Mouse (Mus musculus) embryonic fibroblast, embryonic 13.5 days (primary cell): ENCODE results near the gene Crispld2. TPM values are rescaled to one million over a fixed set of nuclear protein-coding genes. Genes with fewer than 3 reads are reported as not detected.

ENCODE experiments used
- H3K27ac ChIP-seq: 2 replicates; pipeline ENCODE4 v1.5.1; 2012; ENCODE audit warnings: low read length, control low read depth, inconsistent platforms; ENCODE audit not compliant: insufficient read depth
- H3K4me1 ChIP-seq: 2 replicates; pipeline ENCODE4 v1.6.1; 2011; ENCODE audit warnings: low read length; ENCODE audit not compliant: control insufficient read depth, insufficient read depth
- H3K4me3 ChIP-seq: 2 replicates; pipeline ENCODE4 v1.5.1; 2011; ENCODE audit warnings: mild to moderate bottlenecking, control low read depth, low read length; ENCODE audit not compliant: insufficient read depth
- CTCF ChIP-seq: IDR thresholded peaks from 2 replicates; pipeline ENCODE4 v1.5.1; 2011; ENCODE audit warnings: mild to moderate bottlenecking, control low read depth, low read length, moderate library complexity, borderline replicate concordance; ENCODE audit not compliant: insufficient read depth
- POLR2A ChIP-seq: IDR thresholded peaks from 2 replicates; pipeline ENCODE4 v1.6.1; 2011; ENCODE audit warnings: low read depth, mild to moderate bottlenecking, control low read depth, low read length, moderate library complexity
- polyA plus RNA-seq: library from polyadenylated mRNA; stranded (reverse); fragments of >200 nt; gene quantifications from 2 replicates; pipeline ENCODE4 v1.2.4, GENCODE M21; 2011; ENCODE audit warnings: low read depth; ENCODE audit not compliant: missing spikeins, insufficient read length

Gene Crispld2
- polyA plus RNA-seq, 1 experiment: 41.4 TPM

DNA sequence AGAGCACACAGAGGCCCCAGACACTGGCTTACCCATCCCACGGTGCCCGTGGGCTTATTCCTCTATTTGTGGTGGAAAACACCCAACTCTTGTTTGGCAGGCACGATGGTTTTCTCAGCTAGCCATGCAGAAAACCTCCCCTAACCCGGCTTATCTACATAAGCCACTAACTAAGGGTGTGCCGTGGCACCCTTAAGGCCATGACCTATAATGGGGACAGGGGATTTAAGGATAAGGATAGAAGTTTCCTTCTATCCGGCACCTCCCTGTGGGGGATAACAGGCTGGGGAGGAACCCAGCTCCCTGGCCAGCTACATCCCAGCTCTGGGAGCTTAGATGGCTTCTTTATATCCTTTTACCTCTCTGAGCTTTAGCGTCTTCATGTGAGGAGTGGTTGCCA is 28.1 kb downstream of the Crispld2 start:
- H3K4me3 ChIP-seq: no peak overlapping the region
- no peak overlapping the region for H3K27ac ChIP-seq
- no peaks in the 10 kb centered on the region for H3K4me1 ChIP-seq
- TF ChIP-seq POLR2A: no peak
- TF ChIP-seq CTCF: no peak

DNA sequence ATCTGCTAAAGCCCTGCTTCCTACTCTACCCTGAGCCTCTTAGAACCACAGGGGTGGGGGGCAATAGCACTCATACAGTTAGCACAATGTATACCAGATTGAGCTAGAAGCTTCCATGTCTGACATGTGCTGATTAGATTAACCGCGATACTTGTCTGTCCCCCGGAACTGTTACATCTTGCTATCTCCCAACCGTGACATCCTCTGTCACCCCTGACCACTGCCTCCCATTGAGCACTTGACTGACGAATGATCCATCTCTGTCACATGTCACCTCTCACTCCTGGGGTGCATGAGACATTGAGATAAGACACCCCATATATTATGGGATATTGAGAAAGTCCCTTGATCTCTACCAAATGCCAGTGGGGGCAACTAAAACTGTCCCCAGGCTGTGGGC is 34.0 kb downstream of the Crispld2 start:
- Histone ChIP-seq H3K27ac (no peak overlapping the region), H3K4me1 (no peaks in the 10 kb centered on the region), H3K4me3 (no peak overlapping the region)
- TF ChIP-seq CTCF (no peak), POLR2A (no peak)

DNA sequence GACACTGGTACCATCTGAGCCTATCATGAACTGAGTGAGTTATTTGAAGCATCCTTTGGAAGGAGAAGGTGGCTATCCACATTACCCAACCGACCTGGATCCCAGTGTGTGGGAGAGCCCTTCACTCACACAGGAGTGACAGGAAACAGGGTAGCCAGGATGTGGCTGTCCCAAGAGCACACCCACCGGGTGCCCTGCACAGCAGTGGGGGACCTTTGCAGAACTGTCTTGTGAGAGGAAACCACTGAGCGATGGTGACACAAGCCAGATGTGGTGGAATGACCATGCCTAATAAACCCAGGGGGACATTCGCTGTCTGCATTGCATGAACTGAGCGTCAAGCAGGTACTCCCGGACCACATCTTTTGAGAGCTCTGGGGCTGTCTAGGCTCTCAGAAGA is 34.8 kb downstream of the Crispld2 start:
- no peak for TF ChIP-seq CTCF
- TF ChIP-seq POLR2A: no peak
- Histone ChIP-seq H3K27ac (no peak overlapping the region), H3K4me3 (no peak overlapping the region), H3K4me1 (no peaks in the 10 kb centered on the region)

DNA sequence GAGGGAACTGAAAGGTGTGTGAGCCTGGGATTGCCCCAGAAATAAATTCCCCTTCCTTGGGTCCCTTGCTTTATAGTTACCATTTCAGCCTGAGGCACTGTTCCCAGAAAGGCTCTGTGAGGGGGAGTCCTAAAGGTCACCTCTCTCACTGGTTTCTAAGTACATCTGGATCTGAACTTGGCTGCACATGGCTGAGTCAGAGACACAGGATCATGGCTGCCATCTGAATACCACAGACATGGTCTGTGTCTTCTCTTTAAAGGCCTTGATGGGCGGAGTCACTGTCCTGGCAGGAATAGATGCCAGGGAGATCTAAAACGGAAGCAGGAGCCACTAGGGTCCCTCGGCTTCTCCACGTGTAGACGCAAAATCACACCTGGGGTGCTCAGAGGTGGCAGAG is 38.2 kb downstream of the Crispld2 start:
- Histone ChIP-seq H3K4me1 (0 out of 2 replicates have a peak, but pooled peaks cover 2% of the 10 kb centered on the region), H3K27ac (no peak overlapping the region), H3K4me3 (no peak overlapping the region)
- TF ChIP-seq CTCF: no peak
- no peak for TF ChIP-seq POLR2A

DNA sequence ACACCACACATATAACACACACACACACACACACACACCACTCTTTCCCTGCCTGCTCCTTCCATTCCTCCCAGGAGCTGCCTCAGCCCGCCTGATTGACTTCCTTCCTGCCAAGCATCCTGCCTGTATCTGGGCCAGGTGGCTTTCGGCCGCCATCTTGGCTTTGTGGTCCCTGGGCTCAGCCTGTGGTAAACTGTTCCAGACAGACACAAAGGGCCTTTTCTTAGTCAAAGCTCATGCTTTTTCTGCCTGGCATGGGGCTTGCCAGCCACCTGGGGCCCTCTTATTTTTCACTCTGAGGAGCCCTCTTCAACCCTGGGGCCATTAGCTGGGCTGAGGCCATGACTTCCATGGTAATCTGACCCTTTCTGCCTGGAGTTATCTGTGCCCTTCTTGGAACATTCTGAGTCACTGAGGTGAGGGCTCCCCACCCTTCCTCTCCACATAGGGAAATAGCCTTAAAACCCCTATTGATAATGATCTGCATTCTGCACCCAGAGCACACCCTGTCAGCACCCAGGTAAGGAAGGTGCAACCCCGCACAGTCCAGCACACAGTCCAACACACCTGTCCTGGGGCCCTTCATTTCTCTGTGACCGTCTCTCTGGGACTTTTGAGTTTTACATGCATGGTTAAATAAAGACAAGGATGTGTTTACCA is 40.4 kb downstream of the Crispld2 start:
- H3K27ac ChIP-seq: no peak overlapping the region
- TF ChIP-seq POLR2A: no peak
- TF ChIP-seq CTCF: no peak
- H3K4me1 ChIP-seq: 0 out of 2 replicates have a peak, but pooled peaks cover 2% of the 10 kb centered on the region
- H3K4me3 ChIP-seq: no peak overlapping the region

DNA sequence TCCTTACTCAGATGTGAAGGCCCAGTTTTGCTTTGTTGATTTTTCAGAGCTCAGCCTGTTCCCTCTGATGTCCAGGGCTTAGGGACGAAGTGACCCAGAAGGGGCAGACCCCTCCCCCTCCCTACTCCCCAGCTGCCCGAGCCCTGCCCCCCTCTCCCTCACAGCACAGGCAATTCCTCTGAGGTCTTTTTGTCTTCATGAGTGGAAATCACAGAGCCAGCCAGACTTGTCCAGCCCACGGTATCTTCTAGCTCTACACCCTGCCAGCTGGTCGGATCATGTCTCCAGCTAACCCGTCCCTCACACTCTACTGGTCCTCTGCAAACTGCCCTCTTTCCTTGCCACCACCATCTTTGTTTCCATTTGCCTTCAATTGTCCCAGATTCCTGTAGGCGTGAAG is 42.2 kb downstream of the Crispld2 start:
- no peak for TF ChIP-seq CTCF
- TF ChIP-seq POLR2A: no peak
- H3K4me1 ChIP-seq: peaks cover 2% of the 10 kb centered on the region; the same call in 1 of the 2 replicates
- no peak overlapping the region for H3K27ac ChIP-seq
- no peak overlapping the region for H3K4me3 ChIP-seq

DNA sequence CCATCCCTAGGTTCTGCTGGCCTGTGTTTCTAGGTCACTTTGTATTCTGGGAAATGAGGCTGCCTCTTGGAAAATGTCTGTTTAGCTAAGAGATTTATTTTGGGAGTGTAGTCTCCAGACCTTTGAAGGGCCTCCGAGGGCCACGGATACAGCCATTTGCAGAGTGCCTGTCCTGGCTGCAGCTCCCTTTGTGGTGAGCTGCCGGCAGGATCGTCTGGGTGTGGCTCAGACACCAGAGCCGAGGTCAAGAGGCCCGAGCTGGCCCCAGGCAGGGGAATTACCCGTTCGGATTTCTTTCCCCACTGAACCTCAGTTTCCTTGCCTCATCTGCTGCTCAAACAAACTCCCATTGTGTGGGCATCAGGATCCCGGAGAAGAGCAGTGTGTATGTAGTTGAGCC is 43.9 kb downstream of the Crispld2 start:
- TF ChIP-seq CTCF (no peak), POLR2A (no peak)
- peaks cover 2% of the 10 kb centered on the region; the same call in 1 of the 2 replicates for H3K4me1 ChIP-seq
- H3K4me3 ChIP-seq: no peak overlapping the region
- H3K27ac ChIP-seq: no peak overlapping the region

DNA sequence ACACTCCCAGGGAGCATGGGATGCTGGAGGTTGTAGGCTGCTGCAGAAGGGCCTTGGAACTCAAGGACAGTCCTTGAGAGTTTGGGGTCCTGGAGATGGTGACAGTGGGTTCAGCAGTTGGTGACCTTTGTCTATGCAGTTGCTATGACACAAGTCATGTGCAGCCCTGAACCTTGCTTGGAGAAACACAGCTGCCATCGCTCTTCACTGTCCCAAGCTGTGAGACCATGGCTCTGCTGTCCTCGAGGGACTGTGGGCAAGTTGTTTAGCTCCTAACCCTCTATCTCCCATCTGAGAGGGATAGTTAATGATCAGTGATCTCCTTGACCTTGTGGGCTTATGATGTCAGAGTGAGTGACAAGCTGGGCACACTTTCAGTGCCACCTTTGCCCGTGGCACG is 44.3 kb downstream of the Crispld2 start:
- no peak overlapping the region for H3K27ac ChIP-seq
- TF ChIP-seq CTCF (no peak), POLR2A (no peak)
- H3K4me1 ChIP-seq: peaks cover 2% of the 10 kb centered on the region; the same call in 1 of the 2 replicates
- no peak overlapping the region for H3K4me3 ChIP-seq

DNA sequence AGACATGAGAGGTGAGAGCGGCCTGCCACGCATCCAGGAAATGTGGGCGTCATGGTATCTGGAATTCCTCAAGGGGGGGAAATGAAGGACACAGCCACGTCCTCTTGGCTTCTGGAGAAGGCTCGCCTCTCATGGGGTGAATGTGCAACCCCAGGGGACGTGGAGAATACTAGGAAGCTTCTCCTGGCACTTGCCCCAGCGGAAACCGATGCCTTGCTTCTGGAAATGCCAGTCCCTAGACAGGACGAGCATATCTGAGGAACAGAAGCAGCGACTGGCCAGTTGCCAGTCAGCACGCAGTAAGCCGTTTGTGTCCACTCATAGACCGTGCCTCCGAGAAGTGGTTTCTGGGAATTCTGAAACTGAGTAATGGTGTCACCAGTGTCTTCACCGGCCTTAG is 45.0 kb downstream of the Crispld2 start:
- Histone ChIP-seq H3K4me3 (no peak overlapping the region), H3K27ac (no peak overlapping the region), H3K4me1 (peaks cover 2% of the 10 kb centered on the region; the same call in 1 of the 2 replicates)
- TF ChIP-seq POLR2A (no peak), CTCF (no peak)

DNA sequence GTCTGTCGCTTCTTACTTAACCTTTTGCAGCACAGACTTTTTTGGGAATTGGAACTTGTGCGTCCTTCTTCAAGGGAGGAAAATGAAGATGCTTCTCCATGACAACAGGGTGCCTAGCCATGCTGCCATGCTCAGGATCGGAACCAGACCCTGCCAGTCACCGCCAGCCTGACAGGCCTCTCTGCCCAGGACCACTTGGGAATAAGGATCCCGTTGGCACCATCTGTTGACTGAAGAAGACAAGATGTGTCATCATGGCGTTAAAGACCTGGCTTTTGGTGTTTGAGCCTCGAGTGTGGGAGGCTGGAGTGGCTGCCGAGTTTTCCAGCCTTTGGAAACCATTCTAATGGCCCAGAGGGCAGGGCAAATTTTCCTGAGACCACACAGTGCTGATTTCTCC is 45.4 kb downstream of the Crispld2 start:
- peaks cover 2% of the 10 kb centered on the region; the same call in 1 of the 2 replicates for H3K4me1 ChIP-seq
- no peak for TF ChIP-seq POLR2A
- no peak for TF ChIP-seq CTCF
- H3K27ac ChIP-seq: no peak overlapping the region
- no peak overlapping the region for H3K4me3 ChIP-seq
